Mouse (Mus musculus) neural tube, embryonic 11.5 days (tissue): ENCODE measurements at regions not wholly inside any gene's neighbourhood (a gene's known extent, or its start where the extent isn't known, plus 50 kb on each side); places are given as distances from the start of the nearest gene placed in this dataset.

Experiments
- ATAC-seq: fragments of 200-750 bp; cut with Nextera tagmentation; 2 replicates; pipeline ENCODE4 v1.8.0; 2017; ENCODE audit warnings: moderate number of reproducible peaks, mild to moderate bottlenecking, moderate TSS enrichment, moderate library complexity; ENCODE audit not compliant: insufficient read depth, low FRiP score, low TSS enrichment
- DNase-seq: peaks from one replicate; pipeline ENCODE4 v3.0.0-alpha.2; 2015; ENCODE audit warnings: low spot score
- H3K27ac ChIP-seq: fragments of 300-500 bp; sonication (generic); 2 replicates; pipeline ENCODE4 v1.5.1; 2014; ENCODE audit warnings: low read depth, mild to moderate bottlenecking, low read length
- H3K27me3 ChIP-seq: fragments of 300-500 bp; sonication (generic); 2 replicates; pipeline ENCODE4 v1.6.1; 2014; ENCODE audit warnings: mild to moderate bottlenecking, low read length, mixed read lengths; ENCODE audit not compliant: control insufficient read depth, insufficient read depth
- H3K36me3 ChIP-seq: fragments of 300-500 bp; sonication (generic); 2 replicates; pipeline ENCODE4 v1.6.1; 2014; ENCODE audit warnings: mild to moderate bottlenecking, low read length, moderate library complexity, mixed read lengths; ENCODE audit not compliant: control insufficient read depth, insufficient read depth
- H3K4me1 ChIP-seq: fragments of 300-500 bp; sonication (generic); 2 replicates; pipeline ENCODE4 v1.6.1; 2014; ENCODE audit warnings: low read length, mixed read lengths; ENCODE audit not compliant: control insufficient read depth, insufficient read depth
- H3K4me2 ChIP-seq: fragments of 300-500 bp; sonication (generic); 2 replicates; pipeline ENCODE4 v1.6.1; 2014; ENCODE audit warnings: low read depth, mild to moderate bottlenecking, moderate library complexity
- H3K4me3 ChIP-seq: fragments of 300-500 bp; sonication (generic); 2 replicates; pipeline ENCODE4 v1.5.1; 2014; ENCODE audit warnings: low read depth, low read length
- H3K9ac ChIP-seq: fragments of 300-500 bp; sonication (generic); 2 replicates; pipeline ENCODE4 v1.6.1; 2014; ENCODE audit warnings: mild to moderate bottlenecking, low read length
- H3K9me3 ChIP-seq: fragments of 300-500 bp; sonication (generic); 2 replicates; pipeline ENCODE4 v1.6.1; 2016; ENCODE audit warnings: low read length; ENCODE audit not compliant: control insufficient read depth
- WGBS: fragments of 180-500 bp; shearing (Covaris S2); extraction: QIAGEN DNeasy Blood & Tissue Kit; methylation state at CpG from one replicate; pipeline ENCODE4 v1.1.7; 2014; 5-methylcytosine and 5-hydroxymethylcytosine counted together

DNA sequence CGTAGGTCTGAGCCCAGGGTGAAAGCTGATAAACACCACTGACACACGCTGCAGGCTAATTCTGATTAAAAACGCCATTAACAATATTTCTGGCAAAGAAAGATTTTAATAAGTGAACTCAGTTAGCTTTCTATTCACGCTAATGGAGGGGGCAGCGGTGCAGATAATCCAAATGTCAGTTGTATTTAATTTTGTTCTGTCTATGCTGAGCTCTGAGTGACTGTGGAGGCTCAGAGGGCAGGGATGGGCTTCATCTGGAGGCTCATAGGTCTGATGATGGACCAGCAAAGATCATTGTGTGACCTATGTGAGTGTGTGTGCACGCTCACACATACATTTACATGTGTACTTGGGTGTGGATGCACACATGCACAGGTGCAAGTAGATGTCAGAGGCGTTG is 134.3 kb upstream of the Thsd7b start:
- no peaks in the 10 kb centered on the region for H3K36me3 ChIP-seq
- DNase-seq = no peak
- H3K4me1 ChIP-seq = no peaks in the 10 kb centered on the region
- H3K27ac ChIP-seq = no peak overlapping the region
- no peak for ATAC-seq
- H3K4me2 ChIP-seq = no peak overlapping the region
- H3K27me3 ChIP-seq = no peaks in the 10 kb centered on the region
- no peak overlapping the region for H3K4me3 ChIP-seq
- H3K9ac ChIP-seq = no peak overlapping the region
- H3K9me3 ChIP-seq = no peaks in the 10 kb centered on the region
- WGBS = 84% methylated on average over 7 of the region's 7 CpGs

- WGBS = 77% methylated on average over 1 of the region's 1 CpGs
- no peak overlapping the region for H3K4me2 ChIP-seq
- ATAC-seq (no peak), DNase-seq (no peak)
- H3K4me1 ChIP-seq = no peaks in the 10 kb centered on the region
- no peaks in the 10 kb centered on the region for H3K9me3 ChIP-seq
- H3K9ac ChIP-seq = no peak overlapping the region
- no peaks in the 10 kb centered on the region for H3K36me3 ChIP-seq
- no peak overlapping the region for H3K4me3 ChIP-seq
- no peak overlapping the region for H3K27ac ChIP-seq
- no peaks in the 10 kb centered on the region for H3K27me3 ChIP-seq
These were observed 166.0 kb upstream of the Thsd7b start for GRCm38 (mm10) chr1:129106961-129107557.

GRCm38 (mm10) chr1:129100997-129101396 is 172.1 kb upstream of the Thsd7b start:
- no peak overlapping the region for H3K27ac ChIP-seq
- no peak overlapping the region for H3K4me2 ChIP-seq
- no peaks in the 10 kb centered on the region for H3K9me3 ChIP-seq
- ATAC-seq (no peak), DNase-seq (no peak)
- WGBS = 84% methylated on average over 8 of the region's 8 CpGs
- no peaks in the 10 kb centered on the region for H3K36me3 ChIP-seq
- no peak overlapping the region for H3K4me3 ChIP-seq
- H3K9ac ChIP-seq = no peak overlapping the region
- no peaks in the 10 kb centered on the region for H3K27me3 ChIP-seq
- H3K4me1 ChIP-seq = no peaks in the 10 kb centered on the region

- no peak for ATAC-seq
- no peak overlapping the region for H3K27ac ChIP-seq
- H3K27me3 ChIP-seq = no peaks in the 10 kb centered on the region
- 73% methylated on average over 3 of the region's 3 CpGs for WGBS
- no peak overlapping the region for H3K4me2 ChIP-seq
- no peaks in the 10 kb centered on the region for H3K4me1 ChIP-seq
- no peak for DNase-seq
- H3K4me3 ChIP-seq = no peak overlapping the region
- H3K36me3 ChIP-seq = no peaks in the 10 kb centered on the region
- H3K9me3 ChIP-seq = no peaks in the 10 kb centered on the region
- no peak overlapping the region for H3K9ac ChIP-seq
These were observed 194.8 kb upstream of the Thsd7b start for GRCm38 (mm10) chr1:129078274-129078673.

DNA sequence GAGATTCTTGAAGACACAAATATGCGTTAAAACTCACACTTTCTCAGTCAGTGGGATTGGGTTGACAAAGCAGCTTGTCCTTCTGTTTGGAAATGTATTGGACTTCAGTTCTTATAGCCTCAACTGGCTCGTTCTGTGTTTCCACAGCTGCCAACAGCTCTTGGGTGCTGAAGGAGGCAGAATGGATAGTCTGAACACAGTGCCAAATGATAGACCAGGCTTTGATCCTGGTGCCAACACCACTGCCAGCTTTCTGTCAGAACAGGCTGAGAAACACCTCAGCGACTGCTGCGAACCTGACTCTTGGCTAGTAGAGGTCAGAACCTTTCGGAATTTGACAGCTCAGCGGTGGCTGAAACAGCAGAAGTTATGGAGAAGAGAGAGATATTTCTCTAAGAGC is 215.9 kb upstream of the Thsd7b start:
- H3K4me1 ChIP-seq = no peaks in the 10 kb centered on the region
- no peaks in the 10 kb centered on the region for H3K36me3 ChIP-seq
- H3K4me2 ChIP-seq = no peak overlapping the region
- DNase-seq (no peak), ATAC-seq (no peak)
- 80% methylated on average over 6 of the region's 6 CpGs for WGBS
- no peaks in the 10 kb centered on the region for H3K27me3 ChIP-seq
- H3K27ac ChIP-seq = no peak overlapping the region
- no peak overlapping the region for H3K4me3 ChIP-seq
- no peaks in the 10 kb centered on the region for H3K9me3 ChIP-seq
- H3K9ac ChIP-seq = no peak overlapping the region

- no peak overlapping the region for H3K4me3 ChIP-seq
- DNase-seq (no peak), ATAC-seq (no peak)
- H3K4me2 ChIP-seq = no peak overlapping the region
- no peak overlapping the region for H3K27ac ChIP-seq
- H3K9me3 ChIP-seq = no peaks in the 10 kb centered on the region
- no peaks in the 10 kb centered on the region for H3K4me1 ChIP-seq
- H3K27me3 ChIP-seq = no peaks in the 10 kb centered on the region
- H3K9ac ChIP-seq = no peak overlapping the region
- no peaks in the 10 kb centered on the region for H3K36me3 ChIP-seq
These were observed 217.8 kb upstream of the Thsd7b start for GRCm38 (mm10) chr1:129055252-129055651.

- Histone ChIP-seq H3K27me3 (no peaks in the 10 kb centered on the region), H3K36me3 (no peaks in the 10 kb centered on the region), H3K9ac (no peak overlapping the region), H3K4me2 (no peak overlapping the region), H3K9me3 (no peaks in the 10 kb centered on the region), H3K27ac (no peak overlapping the region), H3K4me3 (no peak overlapping the region), H3K4me1 (no peaks in the 10 kb centered on the region)
- 67% methylated on average over 5 of the region's 5 CpGs for WGBS
- ATAC-seq = no peak
- DNase-seq = no peak
These were observed 239.4 kb upstream of the Thsd7b start for GRCm38 (mm10) chr1:129033707-129034106.

- H3K27ac ChIP-seq = no peak overlapping the region
- no peaks in the 10 kb centered on the region for H3K4me1 ChIP-seq
- no peaks in the 10 kb centered on the region for H3K9me3 ChIP-seq
- H3K4me3 ChIP-seq = no peak overlapping the region
- H3K36me3 ChIP-seq = no peaks in the 10 kb centered on the region
- no peaks in the 10 kb centered on the region for H3K27me3 ChIP-seq
- no peak for DNase-seq
- H3K4me2 ChIP-seq = no peak overlapping the region
- ATAC-seq = no peak
- H3K9ac ChIP-seq = no peak overlapping the region
- WGBS = 81% methylated on average over 1 of the region's 1 CpGs
These were observed 267.2 kb upstream of the Thsd7b start for GRCm38 (mm10) chr1:129005899-129006298.

- Histone ChIP-seq H3K9ac (no peak overlapping the region), H3K36me3 (no peaks in the 10 kb centered on the region), H3K27me3 (no peaks in the 10 kb centered on the region), H3K4me2 (no peak overlapping the region), H3K4me1 (no peaks in the 10 kb centered on the region), H3K27ac (no peak overlapping the region), H3K9me3 (no peaks in the 10 kb centered on the region), H3K4me3 (no peak overlapping the region)
- no peak for DNase-seq
- ATAC-seq = no peak
- 80% methylated on average over 2 of the region's 2 CpGs for WGBS
These were observed 270.8 kb upstream of the Thsd7b start for GRCm38 (mm10) chr1:129002286-129002685.
